Mouse (Mus musculus) small intestine, adult 2 months (tissue): ENCODE data around the gene Eri3. TPM values are rescaled to one million over a fixed set of nuclear protein-coding genes. Genes with fewer than 3 reads are reported as not detected.

Source experiments
- H3K27ac ChIP-seq: fragments of 200-500 bp; 2 replicates; pipeline ENCODE4 v1.5.1; 2012; ENCODE audit warnings: low read depth, low read length, control low read depth, inconsistent platforms; ENCODE audit not compliant: insufficient read depth
- H3K27me3 ChIP-seq: fragments of 200-500 bp; 2 replicates; pipeline ENCODE4 v1.6.1; 2012; ENCODE audit warnings: mild to moderate bottlenecking, moderate library complexity, low read length, inconsistent platforms; ENCODE audit not compliant: control insufficient read depth, insufficient read depth
- H3K36me3 ChIP-seq: fragments of 200-500 bp; 2 replicates; pipeline ENCODE4 v1.6.1; 2012; ENCODE audit warnings: mild to moderate bottlenecking, low read length, control low read depth, inconsistent platforms; ENCODE audit not compliant: control insufficient read depth, insufficient read depth
- H3K4me1 ChIP-seq: fragments of 200-500 bp; 2 replicates; pipeline ENCODE4 v1.6.1; 2012; ENCODE audit warnings: low read length, inconsistent platforms, mixed read lengths; ENCODE audit not compliant: control insufficient read depth, insufficient read depth, insufficient read length
- H3K4me3 ChIP-seq: fragments of 200-500 bp; 2 replicates; pipeline ENCODE4 v1.5.1; 2012; ENCODE audit warnings: low read depth, mild to moderate bottlenecking, control low read depth, inconsistent platforms, low read length, moderate library complexity
- CTCF ChIP-seq: fragments of 200-500 bp; IDR thresholded peaks from 2 replicates; pipeline ENCODE4 v1.5.1; 2012; ENCODE audit warnings: low read depth, mild to moderate bottlenecking, control low read depth, inconsistent platforms, low read length, moderate library complexity, mixed read lengths; ENCODE audit not compliant: insufficient replicate concordance, insufficient read length; ENCODE audit errors: extremely low read depth
- POLR2A ChIP-seq: fragments of 200-500 bp; IDR thresholded peaks from 2 replicates; pipeline ENCODE4 v1.6.1; 2012; ENCODE audit warnings: low read depth, mild to moderate bottlenecking, control low read depth, inconsistent platforms, low read length, moderate library complexity
- WGBS: fragments of 180-500 bp; shearing (Covaris S2); methylation state at CpG from one replicate; pipeline ENCODE4 v1.1.7; 2018; 5-methylcytosine and 5-hydroxymethylcytosine counted together
- polyA plus RNA-seq: library from polyadenylated mRNA; depleted of rRNA; stranded (reverse); fragments of >200 nt; gene quantifications from 2 replicates; pipeline ENCODE4 v1.2.3, GENCODE M21; 2012

The Eri3 gene
- polyA plus RNA-seq, 1 experiment, result 59.2 TPM

GRCm38 (mm10) chr4:117535496-117536200 lies 14.5 kb upstream of the Eri3 start:
- WGBS, result 62% methylated on average over 9 of the region's 9 CpGs

GRCm38 (mm10) chr4:117537002-117537401 lies 13.2 kb upstream of the Eri3 start:
- no peak for TF ChIP-seq POLR2A
- TF ChIP-seq CTCF, result no peak
- H3K4me1 ChIP-seq, result peaks cover 2% of the 10 kb centered on the region; the same call in 1 of the 2 replicates
- H3K36me3 ChIP-seq, result no peaks in the 10 kb centered on the region
- no peak overlapping the region for H3K27ac ChIP-seq
- H3K4me3 ChIP-seq, result no peak overlapping the region
- H3K27me3 ChIP-seq, result no peaks in the 10 kb centered on the region
- WGBS, result 81% methylated on average over 7 of the region's 7 CpGs

More at GRCm38 (mm10) chr4:117535496-117536200, 14.5 kb upstream of the Eri3 start:
- Histone ChIP-seq H3K27me3 (no peaks in the 10 kb centered on the region), H3K36me3 (no peaks in the 10 kb centered on the region), H3K4me1 (no peaks in the 10 kb centered on the region), H3K4me3 (no peak overlapping the region), H3K27ac (no peak overlapping the region)
- TF ChIP-seq POLR2A (no peak), CTCF (no peak)

GRCm38 (mm10) chr4:117539329-117539980 lies 10.7 kb upstream of the Eri3 start:
- Histone ChIP-seq H3K4me3 (no peak overlapping the region), H3K27me3 (no peaks in the 10 kb centered on the region), H3K27ac (no peak overlapping the region), H3K36me3 (no peaks in the 10 kb centered on the region), H3K4me1 (peaks cover 2% of the 10 kb centered on the region; the same call in 1 of the 2 replicates)
- WGBS, result 82% methylated on average over 8 of the region's 8 CpGs
- TF ChIP-seq CTCF, result no peak
- TF ChIP-seq POLR2A, result no peak

GRCm38 (mm10) chr4:117540571-117540970 lies 9.6 kb upstream of the Eri3 start:
- no peak overlapping the region for H3K27ac ChIP-seq
- H3K36me3 ChIP-seq, result no peaks in the 10 kb centered on the region
- WGBS, result 57% methylated on average over 5 of the region's 5 CpGs
- TF ChIP-seq CTCF (no peak), POLR2A (no peak)
- H3K4me1 ChIP-seq, result peaks cover 2% of the 10 kb centered on the region; the same call in 1 of the 2 replicates
- H3K27me3 ChIP-seq, result no peaks in the 10 kb centered on the region
- no peak overlapping the region for H3K4me3 ChIP-seq

- no peak for TF ChIP-seq CTCF
- TF ChIP-seq POLR2A, result no peak
- Histone ChIP-seq H3K27me3 (no peaks in the 10 kb centered on the region), H3K36me3 (no peaks in the 10 kb centered on the region), H3K4me1 (peaks cover 2% of the 10 kb centered on the region; the same call in 1 of the 2 replicates), H3K27ac (no peak overlapping the region), H3K4me3 (no peak overlapping the region)
- WGBS, result 86% methylated on average over 3 of the region's 3 CpGs
Measured at GRCm38 (mm10) chr4:117545448-117545847, 4.7 kb upstream of the Eri3 start.

- TF ChIP-seq POLR2A, result no peak
- no peak for TF ChIP-seq CTCF
- Histone ChIP-seq H3K27ac (no peak overlapping the region), H3K36me3 (no peaks in the 10 kb centered on the region), H3K27me3 (no peaks in the 10 kb centered on the region), H3K4me3 (no peak overlapping the region), H3K4me1 (peaks cover 3% of the 10 kb centered on the region; the same call in 1 of the 2 replicates)
- WGBS, result 83% methylated on average over 6 of the region's 6 CpGs
Measured at GRCm38 (mm10) chr4:117546616-117547015, 3.5 kb upstream of the Eri3 start.

GRCm38 (mm10) chr4:117549576-117549975 lies 589 bp upstream of the Eri3 start:
- Histone ChIP-seq H3K36me3 (no peaks in the 10 kb centered on the region), H3K27me3 (no peaks in the 10 kb centered on the region), H3K27ac (no peak overlapping the region), H3K4me3 (no peak overlapping the region), H3K4me1 (peaks cover 3% of the 10 kb centered on the region; the same call in 1 of the 2 replicates)
- TF ChIP-seq CTCF (no peak), POLR2A (no peak)
- WGBS, result 41% methylated on average over 6 of the region's 6 CpGs
